15 mouse cellular contexts compared by ENCODE assay signal in genomic region chr11:22267014-22267413, GRCm38 (mm10).
"Had no signal": no experiment of that assay in that cellular context is flagged by ENCODE, and none has a peak within 500 bp of the region (broad histone marks: within the 10 kb centered on the region; RNA-seq: fewer than 3 reads in every experiment).

No protein-coding gene starts in this region.

- H3K9me3 ChIP-seq: kidney, embryonic 15.5 days; limb, embryonic 15.5 days; midbrain, embryonic 10.5 days; neural tube, embryonic 15.5 days had no signal

- H3K9ac ChIP-seq: kidney, embryonic 15.5 days; limb, embryonic 15.5 days; lung, embryonic 14.5 days; neural tube, embryonic 15.5 days had no signal

- H3K4me1 ChIP-seq: midbrain, embryonic 10.5 days had no signal

- H3K4me2 ChIP-seq: kidney, embryonic 15.5 days; limb, embryonic 15.5 days; lung, embryonic 14.5 days; neural tube, embryonic 15.5 days had no signal

- DNase-seq: kidney, adult 2 months; kidney, postnatal 14 days; layer of hippocampus, postnatal 36 days; lung, embryonic 14.5 days; lung, postnatal 10 days; lung, postnatal 4 days; right cerebral cortex, adult 18-20 months; thymus, adult 2 months; thymus, postnatal 25 days had no signal

- H3K27me3 ChIP-seq: kidney, embryonic 15.5 days; limb, embryonic 15.5 days; neural tube, embryonic 15.5 days had no signal

- H3K36me3 ChIP-seq: kidney, embryonic 15.5 days; limb, embryonic 15.5 days; midbrain, embryonic 10.5 days; neural tube, embryonic 15.5 days had no signal

- H3K27ac ChIP-seq: kidney, embryonic 15.5 days; limb, embryonic 15.5 days; midbrain, embryonic 10.5 days; neural tube, embryonic 15.5 days had no signal

- H3K4me3 ChIP-seq: kidney, embryonic 15.5 days; limb, embryonic 15.5 days; midbrain, embryonic 10.5 days; myocyte; neural tube, embryonic 15.5 days had no signal

- ATAC-seq: inflammation-experienced regulatory T-cells, adult 6 months had no signal
